Mouse (Mus musculus) midbrain, embryonic 12.5 days (tissue): ENCODE data around the gene Parvb. TPM values are rescaled to one million over a fixed set of nuclear protein-coding genes. Genes with fewer than 3 reads are reported as not detected.

Experiments used
- ATAC-seq: fragments of 200-750 bp; cut with Nextera tagmentation; 2 replicates; pipeline ENCODE4 v1.8.0; 2017; ENCODE audit warnings: low read depth, moderate TSS enrichment, moderate library complexity; ENCODE audit not compliant: low FRiP score
- H3K27ac ChIP-seq: fragments of 300-500 bp; sonication (generic); replicated peaks from 2 replicates; pipeline ENCODE4 v1.5.1; 2016; ENCODE audit warnings: mild to moderate bottlenecking
- H3K27me3 ChIP-seq: fragments of 300-500 bp; sonication (generic); 2 replicates; pipeline ENCODE4 v1.6.1; 2016; ENCODE audit warnings: mild to moderate bottlenecking
- H3K36me3 ChIP-seq: fragments of 300-500 bp; sonication (generic); 2 replicates; pipeline ENCODE4 v1.6.1; 2016
- H3K4me1 ChIP-seq: fragments of 300-500 bp; sonication (generic); 2 replicates; pipeline ENCODE4 v1.6.1; 2016
- H3K4me2 ChIP-seq: fragments of 300-500 bp; sonication (generic); replicated peaks from 2 replicates; pipeline ENCODE4 v1.6.1; 2016; ENCODE audit warnings: mild to moderate bottlenecking, moderate library complexity
- H3K4me3 ChIP-seq: fragments of 300-500 bp; sonication (generic); 2 replicates; pipeline ENCODE4 v1.5.1; 2016; ENCODE audit warnings: mild to moderate bottlenecking
- H3K9ac ChIP-seq: fragments of 300-500 bp; sonication (generic); replicated peaks from 2 replicates; pipeline ENCODE4 v1.6.1; 2016; ENCODE audit warnings: mild to moderate bottlenecking, moderate library complexity
- H3K9me3 ChIP-seq: fragments of 300-500 bp; sonication (generic); 2 replicates; pipeline ENCODE4 v1.6.1; 2016; ENCODE audit warnings: mild to moderate bottlenecking
- WGBS: fragments of 180-500 bp; shearing (Covaris S2); methylation state at CpG from one replicate; pipeline ENCODE4 v1.1.7; 2016; 5-methylcytosine and 5-hydroxymethylcytosine counted together
- polyA plus RNA-seq: library from polyadenylated mRNA; unstranded; fragments of >200 nt; fragmentation: Nextera tagmentation; extraction: Ambion mirVana; gene quantifications from 2 replicates; pipeline ENCODE4 v1.2.1, GENCODE M21; 2016

Parvb gene
- polyA plus RNA-seq, 1 experiment from 2014 or later, result 6.5 TPM

DNA sequence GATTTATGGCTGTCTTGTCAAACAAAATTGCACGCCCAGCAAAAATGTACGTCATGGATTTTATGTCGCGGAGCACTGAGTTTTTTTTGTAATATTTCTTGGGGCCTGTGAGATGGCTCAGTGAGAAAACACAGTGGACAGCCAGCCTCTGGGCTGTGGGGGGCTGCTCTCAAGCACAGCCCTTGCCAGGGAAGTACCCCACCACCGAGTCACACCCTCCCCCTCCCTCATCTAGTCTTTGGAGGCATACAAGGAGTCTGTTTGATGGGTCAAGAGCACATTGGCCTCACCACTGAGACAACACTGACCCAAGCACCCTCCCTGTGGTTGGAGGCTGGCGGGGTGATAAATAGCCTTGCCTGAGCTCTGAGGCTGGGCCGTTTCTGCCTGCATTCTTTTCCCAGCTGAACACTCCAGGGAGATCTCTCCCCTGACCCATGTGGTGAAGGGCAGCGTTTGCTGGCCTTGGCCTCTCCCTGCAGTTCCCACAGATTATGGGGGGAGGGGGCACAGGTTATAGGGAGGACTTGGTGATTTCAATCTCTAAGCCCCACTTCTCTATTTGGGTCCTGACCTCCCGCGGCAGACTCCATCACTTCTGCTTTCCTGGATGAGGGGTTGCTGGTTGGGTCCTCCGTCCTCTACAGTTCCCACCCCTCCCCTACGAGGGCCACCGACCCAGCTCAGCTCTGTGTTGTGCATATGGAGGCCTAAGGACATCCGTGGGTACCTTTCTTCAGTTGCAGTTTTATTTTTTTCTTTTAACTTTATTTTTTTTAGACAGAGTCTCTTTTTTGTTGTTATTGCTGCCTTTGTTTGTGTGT is 118.3 kb downstream of the Parvb start:
- no peak overlapping the region for H3K4me2 ChIP-seq
- WGBS, result 60% methylated on average over 14 of the region's 14 CpGs
- H3K4me3 ChIP-seq, result no peak overlapping the region
- no peaks in the 10 kb centered on the region for H3K27me3 ChIP-seq
- peaks cover 18% of the 10 kb centered on the region for H3K4me1 ChIP-seq
- ATAC-seq, result no peak
- peaks cover 8% of the 10 kb centered on the region; the same call in 1 of the 2 replicates for H3K9me3 ChIP-seq
- H3K27ac ChIP-seq, result no peak overlapping the region; the same call in 1 of the 2 replicates
- H3K36me3 ChIP-seq, result no peaks in the 10 kb centered on the region
- H3K9ac ChIP-seq, result no peak overlapping the region; the same call in 1 of the 2 replicates

DNA sequence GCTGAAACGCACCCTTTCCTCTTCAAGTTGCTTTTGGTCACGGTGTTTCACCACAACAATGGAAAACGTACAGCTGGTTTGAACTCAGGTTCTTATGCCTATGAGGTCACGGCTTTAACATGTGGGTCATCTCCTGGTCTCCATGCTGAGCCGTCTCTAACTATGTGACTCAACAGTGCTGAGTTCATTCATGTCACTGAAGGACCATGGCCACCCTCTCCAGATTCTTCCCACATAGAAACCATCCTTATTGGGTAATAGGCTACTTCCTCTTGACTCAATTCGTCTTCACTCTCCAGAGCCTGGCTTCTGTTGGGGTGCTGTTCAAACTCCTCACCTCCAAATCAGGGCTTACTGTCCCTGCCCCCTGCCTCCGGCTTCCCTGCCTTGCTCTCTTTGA is 119.5 kb downstream of the Parvb start:
- Histone ChIP-seq H3K4me3 (no peak overlapping the region), H3K27ac (no peak overlapping the region), H3K4me2 (no peak overlapping the region), H3K27me3 (no peaks in the 10 kb centered on the region), H3K4me1 (peaks cover 16% of the 10 kb centered on the region), H3K9ac (no peak overlapping the region), H3K36me3 (no peaks in the 10 kb centered on the region), H3K9me3 (peaks cover 8% of the 10 kb centered on the region; the same call in 1 of the 2 replicates)
- WGBS, result 88% methylated on average over 7 of the region's 7 CpGs
- ATAC-seq, result no peak

DNA sequence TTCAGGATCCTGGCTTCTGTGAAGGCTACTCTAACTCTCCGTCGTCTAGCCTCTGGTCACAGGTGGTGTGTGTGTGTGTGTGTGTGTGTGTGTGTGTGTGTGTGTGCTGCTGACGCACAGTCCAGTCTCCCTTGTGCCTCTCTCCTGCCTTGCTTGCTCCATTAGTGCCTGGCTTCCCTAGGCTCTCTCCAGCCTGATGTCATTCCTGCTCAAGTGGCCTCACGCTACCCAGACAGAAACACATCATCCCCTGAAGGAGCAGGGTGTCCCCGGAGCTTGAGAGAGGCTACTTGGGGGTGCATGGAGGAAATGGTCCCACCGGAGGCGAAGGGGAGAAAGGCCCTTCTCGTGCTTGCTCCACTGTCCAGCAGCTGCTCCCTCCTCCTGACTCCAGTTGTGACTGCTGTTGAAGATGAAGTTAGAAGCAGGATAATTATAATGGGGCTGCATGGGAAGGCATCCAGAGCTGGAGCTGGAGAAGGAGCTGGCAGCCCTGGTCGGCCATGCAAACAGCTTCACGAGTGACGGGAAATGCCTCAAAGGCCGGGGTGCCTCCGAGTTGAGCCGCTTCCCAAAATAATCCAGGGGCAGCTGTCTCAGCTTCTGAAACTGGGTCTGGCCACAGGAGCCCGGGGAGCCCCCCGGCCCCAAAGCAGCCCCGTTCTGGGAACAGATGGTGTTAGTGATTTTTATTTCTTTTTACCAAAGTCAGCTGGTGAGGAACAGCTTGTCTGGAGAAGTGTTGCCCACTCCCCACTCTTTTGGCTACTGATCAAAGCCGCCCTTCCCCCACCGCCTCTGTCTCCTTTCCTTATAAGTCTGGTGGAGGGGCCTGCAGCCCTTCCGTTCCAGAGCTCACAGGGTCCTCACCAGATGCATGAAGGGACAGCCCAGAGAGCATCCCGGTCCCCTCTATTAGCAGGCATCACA is 120.3 kb downstream of the Parvb start:
- 69% methylated on average over 21 of the region's 21 CpGs for WGBS

DNA sequence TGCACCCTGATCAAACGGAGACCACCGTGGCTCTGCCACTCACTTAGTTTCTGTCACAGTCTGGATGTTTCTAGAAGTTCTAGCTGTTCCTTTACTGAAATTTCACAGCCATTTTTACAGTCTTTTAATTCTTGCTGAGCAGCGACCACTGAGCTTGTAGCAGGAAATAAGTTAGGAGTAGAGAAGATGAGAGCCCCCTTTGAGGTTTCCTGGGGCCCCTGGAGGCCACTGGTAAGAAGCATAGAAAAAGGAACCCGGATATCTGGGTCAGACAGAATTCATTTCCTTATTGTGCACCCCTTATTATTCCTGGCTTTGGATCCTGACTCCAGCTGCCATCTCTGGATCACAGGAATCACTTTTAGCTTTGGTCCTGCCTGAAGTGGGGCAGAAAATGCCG is 123.2 kb downstream of the Parvb start:
- H3K27ac ChIP-seq, result no peak overlapping the region

More for the DNA sequence above, 120.3 kb downstream of the Parvb start:
- no peak overlapping the region for H3K9ac ChIP-seq
- H3K4me2 ChIP-seq, result no peak overlapping the region
- no peaks in the 10 kb centered on the region for H3K27me3 ChIP-seq
- H3K9me3 ChIP-seq, result peaks cover 8% of the 10 kb centered on the region; the same call in 1 of the 2 replicates
- no peak overlapping the region for H3K4me3 ChIP-seq
- ATAC-seq, result no peak
- H3K36me3 ChIP-seq, result no peaks in the 10 kb centered on the region
- H3K4me1 ChIP-seq, result peaks cover 16% of the 10 kb centered on the region
- H3K27ac ChIP-seq, result peak overlapping the region; percentile 56

DNA sequence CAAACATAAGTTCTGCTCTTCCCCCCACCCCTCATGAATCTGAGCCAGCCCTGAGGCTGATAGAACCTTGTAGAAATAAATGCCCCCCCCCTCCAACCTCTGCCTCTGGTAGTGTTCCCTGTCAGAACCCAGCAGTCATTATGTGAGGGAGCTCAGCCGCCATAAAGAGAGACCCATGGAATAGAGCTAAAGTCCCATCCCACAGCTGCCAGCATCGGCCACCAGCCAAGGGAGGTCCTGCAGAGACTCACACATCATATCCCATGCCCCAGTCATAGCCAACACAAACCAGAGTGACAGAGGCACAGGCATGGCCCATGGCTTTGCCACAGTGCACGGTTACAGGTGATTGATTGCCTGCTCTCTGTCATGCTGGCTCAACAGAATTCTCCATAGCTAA is 132.9 kb downstream of the Parvb start:
- H3K27me3 ChIP-seq, result no peaks in the 10 kb centered on the region
- no peaks in the 10 kb centered on the region for H3K36me3 ChIP-seq
- no peak overlapping the region for H3K4me2 ChIP-seq
- no peak for ATAC-seq
- WGBS, result 97% methylated on average over 3 of the region's 3 CpGs
- H3K9me3 ChIP-seq, result peaks cover 3% of the 10 kb centered on the region; the same call in 1 of the 2 replicates
- peaks cover 16% of the 10 kb centered on the region for H3K4me1 ChIP-seq
- H3K4me3 ChIP-seq, result no peak overlapping the region
- no peak overlapping the region for H3K27ac ChIP-seq
- H3K9ac ChIP-seq, result no peak overlapping the region

More for the DNA sequence above, 123.2 kb downstream of the Parvb start:
- H3K4me2 ChIP-seq, result no peak overlapping the region
- WGBS, result 81% methylated on average over 5 of the region's 5 CpGs
- H3K9me3 ChIP-seq, result peaks cover 5% of the 10 kb centered on the region; the same call in 1 of the 2 replicates
- no peaks in the 10 kb centered on the region for H3K36me3 ChIP-seq
- no peaks in the 10 kb centered on the region for H3K27me3 ChIP-seq
- no peak overlapping the region for H3K9ac ChIP-seq
- H3K4me3 ChIP-seq, result no peak overlapping the region
- no peak for ATAC-seq
- peaks cover 15% of the 10 kb centered on the region for H3K4me1 ChIP-seq

Other genes with a start within 250 kb of the Parvb start
- gene Efcab6, start 166.7 kb upstream of the Parvb start, polyA plus RNA-seq, result 0.16 TPM in 1 of 2 replicates, not detected in the other
- 19.1 and 22.1 TPM in 2 replicates for gene Sult4a1, start 126.3 kb upstream of the Parvb start, polyA plus RNA-seq
- gene Pnpla5, start 108.9 kb upstream of the Parvb start, polyA plus RNA-seq, result not detected in 2 replicates
- 4.1 and 4.4 TPM in 2 replicates for gene Pnpla3, start 64.2 kb upstream of the Parvb start, polyA plus RNA-seq
- 86.8 and 99.4 TPM in 2 replicates for gene Samm50, start 39.8 kb upstream of the Parvb start, polyA plus RNA-seq
- gene Parvg, start 92.0 kb downstream of the Parvb start, polyA plus RNA-seq, result 0.54 and 0.59 TPM in 2 replicates
- gene Shisal1, start 215.1 kb downstream of the Parvb start, polyA plus RNA-seq, result 10.5 and 13.2 TPM in 2 replicates